ENCODE assay signal across 24 mouse cellular contexts in genomic region chr7:133544966-133545365, GRCm38 (mm10). TPM values are rescaled to one million over a fixed set of nuclear protein-coding genes. Genes with fewer than 3 reads are reported as not detected.
"Had no signal": no experiment of that assay in that cellular context is flagged by ENCODE, and none has a peak within 500 bp of the region (broad histone marks: within the 10 kb centered on the region; RNA-seq: fewer than 3 reads in every experiment).

No protein-coding gene starts in this region.

- H3K9me3 ChIP-seq: neural tube, embryonic 13.5 days; neural tube, embryonic 15.5 days; stomach, embryonic 15.5 days had no signal

- H3K4me2 ChIP-seq: neural tube, embryonic 13.5 days; neural tube, embryonic 15.5 days; stomach, embryonic 15.5 days had no signal

- H3K9ac ChIP-seq: neural tube, embryonic 13.5 days; neural tube, embryonic 15.5 days; stomach, embryonic 15.5 days had no signal

- H3K4me1 ChIP-seq: neural tube, embryonic 13.5 days; neural tube, embryonic 15.5 days; stomach, embryonic 15.5 days had no signal

- H3K4me3 ChIP-seq: neural tube, embryonic 13.5 days; neural tube, embryonic 15.5 days; stomach, embryonic 15.5 days had no signal

- H3K27ac ChIP-seq: neural tube, embryonic 13.5 days; neural tube, embryonic 15.5 days; stomach, embryonic 15.5 days; stomach, postnatal 0 days had no signal

- H3K36me3 ChIP-seq: neural tube, embryonic 13.5 days; neural tube, embryonic 15.5 days; stomach, embryonic 15.5 days had no signal

- DNase-seq: retina, postnatal 1 day; right cerebral cortex, adult 18-20 months; right cerebral cortex, postnatal 14 days; right cerebral cortex, postnatal 25 days; right cerebral cortex, postnatal 4 days; spleen, adult 18-20 months; thymus, adult 18-20 months; thymus, adult 2 months; thymus, postnatal 14 days; thymus, postnatal 25 days; thymus, postnatal 36 days; thymus, postnatal 4 days had no signal

- H3K27me3 ChIP-seq: neural tube, embryonic 13.5 days; neural tube, embryonic 15.5 days; stomach, embryonic 15.5 days had no signal

RNA-seq across cellular contexts. Expression of gene Tex36, which starts 57.0 kb away (rescaled TPM):
- total RNA-seq: neutrophil, adult 5-6 weeks had no signal
- polyA plus RNA-seq: neural tube, embryonic 13.5 days; neural tube, embryonic 14.5 days; neural tube, embryonic 15.5 days; small intestine, adult 2 months; spleen, adult 2 months; stomach, embryonic 14.5 days; stomach, embryonic 15.5 days; stomach, embryonic 16.5 days; stomach, postnatal 0 days; thymus, adult 2 months; thymus, postnatal 0 days; urinary bladder, adult 2 months had no signal
